16 mouse cellular contexts compared by ENCODE assay signal in the genomic region with DNA sequence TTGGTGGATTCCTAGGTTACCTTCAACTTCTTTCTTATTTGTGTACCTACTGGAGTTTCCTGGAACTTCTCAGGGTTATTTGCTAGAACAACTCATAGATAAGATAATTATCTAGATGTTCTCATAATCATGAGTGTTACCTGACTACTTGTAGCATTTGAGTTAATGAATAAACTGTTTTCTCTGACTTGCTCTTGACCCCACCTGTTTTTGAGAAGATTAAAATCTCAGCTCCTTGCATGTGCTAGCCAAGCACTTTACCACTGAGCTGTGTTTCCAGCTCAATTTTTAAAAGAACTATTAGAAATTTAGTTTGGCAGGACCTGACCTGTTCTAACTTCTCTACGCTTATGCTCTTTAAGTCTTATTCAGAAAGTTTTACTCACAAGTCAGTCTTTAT.
"Had no signal": no experiment of that assay in that cellular context is flagged by ENCODE, and none has a peak within 500 bp of the region (broad histone marks: within the 10 kb centered on the region; RNA-seq: fewer than 3 reads in every experiment).

No protein-coding gene starts in this region.

- DNase-seq: lung, adult 18-20 months; lung, embryonic 14.5 days; lung, postnatal 10 days; lung, postnatal 36 days; right cerebral cortex, postnatal 14 days; thymus, adult 2 months; thymus, postnatal 25 days; thymus, postnatal 4 days had no signal

- H3K36me3 ChIP-seq: midbrain, embryonic 13.5 days; midbrain, embryonic 15.5 days; neural tube, embryonic 12.5 days; stomach, embryonic 15.5 days had no signal

- H3K9ac ChIP-seq: lung, embryonic 14.5 days; midbrain, embryonic 13.5 days; midbrain, embryonic 15.5 days; neural tube, embryonic 12.5 days; stomach, embryonic 15.5 days had no signal

- H3K4me3 ChIP-seq: megakaryocyte, embryonic 14.5 days; midbrain, embryonic 13.5 days; midbrain, embryonic 15.5 days; neural tube, embryonic 12.5 days; stomach, embryonic 15.5 days had no signal

- H3K4me1 ChIP-seq: midbrain, embryonic 13.5 days; neural tube, embryonic 12.5 days; stomach, embryonic 15.5 days had no signal

- H3K9me3 ChIP-seq: megakaryocyte, embryonic 14.5 days; midbrain, embryonic 13.5 days; midbrain, embryonic 15.5 days; neural tube, embryonic 12.5 days; stomach, embryonic 15.5 days had no signal

- H3K4me2 ChIP-seq: lung, embryonic 14.5 days; midbrain, embryonic 11.5 days; midbrain, embryonic 13.5 days; midbrain, embryonic 15.5 days; neural tube, embryonic 12.5 days; stomach, embryonic 15.5 days had no signal

- H3K27me3 ChIP-seq: megakaryocyte, embryonic 14.5 days; midbrain, embryonic 13.5 days; midbrain, embryonic 15.5 days; neural tube, embryonic 12.5 days; stomach, embryonic 15.5 days had no signal

- H3K27ac ChIP-seq: macrophage; midbrain, embryonic 13.5 days; midbrain, embryonic 15.5 days; neural tube, embryonic 12.5 days; stomach, embryonic 15.5 days; stomach, postnatal 0 days had no signal

- ATAC-seq: midbrain, embryonic 13.5 days; midbrain, embryonic 15.5 days had no signal
